Mouse (Mus musculus) olfactory bulb, adult 2 months (tissue): ENCODE results near the gene Atoh8.

Experiments used
- CTCF ChIP-seq: fragments of 200-500 bp; IDR thresholded peaks from 2 replicates; pipeline ENCODE4 v1.5.1; 2012; ENCODE audit warnings: low read depth, mild to moderate bottlenecking, low read length, moderate library complexity; ENCODE audit not compliant: insufficient read depth
- POLR2A ChIP-seq: fragments of 200-500 bp; IDR thresholded peaks from 2 replicates; pipeline ENCODE4 v1.6.1; 2012; ENCODE audit warnings: mild to moderate bottlenecking, low read depth, low read length, moderate library complexity; ENCODE audit not compliant: insufficient read depth

DNA sequence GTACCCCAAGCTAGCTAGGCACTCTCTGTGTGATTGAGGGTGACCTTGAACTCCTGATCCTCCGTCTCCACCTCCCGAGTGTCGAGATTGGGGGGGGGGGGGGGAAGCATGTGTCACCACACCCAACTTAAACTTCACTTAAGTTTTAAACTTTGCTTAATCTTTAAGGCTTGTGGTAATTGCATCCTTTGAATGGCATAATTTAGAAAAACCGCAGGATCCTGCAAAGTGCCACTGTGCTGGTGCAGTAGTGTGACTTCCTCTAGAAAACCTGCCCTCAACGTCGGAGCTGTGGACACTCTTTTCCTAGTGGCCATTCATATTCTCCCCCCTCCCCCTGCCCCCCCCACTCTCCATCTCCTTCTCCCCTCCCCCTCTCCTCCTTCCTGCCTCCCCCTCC is 45.3 kb downstream of the Atoh8 start:
- TF ChIP-seq CTCF (no peak), POLR2A (no peak)
